Mouse (Mus musculus) forebrain, embryonic 11.5 days (tissue): ENCODE data around the gene Syne3. TPM values are rescaled to one million over a fixed set of nuclear protein-coding genes. Genes with fewer than 3 reads are reported as not detected.
A peak's percentile ranks its signal among the peaks of the same experiment; 100 is the strongest.

Experiments used
- ATAC-seq: fragments of 200-750 bp; cut with Nextera tagmentation; replicated peaks from 2 replicates; pipeline ENCODE4 v1.8.0; 2017; ENCODE audit warnings: moderate TSS enrichment; ENCODE audit not compliant: low FRiP score
- DNase-seq: peaks from one replicate; pipeline ENCODE4 v3.0.0-alpha.2; 2017; ENCODE audit warnings: low spot score
- H3K27ac ChIP-seq: fragments of 300-500 bp; sonication (generic); 2 replicates; pipeline ENCODE4 v1.5.1; 2014; ENCODE audit warnings: low read depth, low read length
- H3K27me3 ChIP-seq: fragments of 300-500 bp; sonication (generic); 2 replicates; pipeline ENCODE4 v1.6.1; 2014; ENCODE audit warnings: mild to moderate bottlenecking, low read length, mixed read lengths; ENCODE audit not compliant: control insufficient read depth, insufficient read depth
- H3K36me3 ChIP-seq: fragments of 300-500 bp; sonication (generic); 2 replicates; pipeline ENCODE4 v1.6.1; 2014; ENCODE audit warnings: mild to moderate bottlenecking, low read length, moderate library complexity, mixed read lengths; ENCODE audit not compliant: control insufficient read depth, insufficient read depth
- H3K4me1 ChIP-seq: fragments of 300-500 bp; sonication (generic); replicated peaks from 2 replicates; pipeline ENCODE4 v1.6.1; 2014; ENCODE audit warnings: low read length, mixed read lengths; ENCODE audit not compliant: control insufficient read depth, insufficient read depth
- H3K4me2 ChIP-seq: fragments of 300-500 bp; sonication (generic); 2 replicates; pipeline ENCODE4 v1.6.1; 2014; ENCODE audit warnings: low read depth, mild to moderate bottlenecking, low read length, moderate library complexity, mixed read lengths; ENCODE audit not compliant: severe bottlenecking
- H3K4me3 ChIP-seq: fragments of 300-500 bp; sonication (generic); 2 replicates; pipeline ENCODE4 v1.5.1; 2014; ENCODE audit warnings: low read depth, low read length
- H3K9ac ChIP-seq: fragments of 300-500 bp; sonication (generic); 2 replicates; pipeline ENCODE4 v1.6.1; 2014; ENCODE audit warnings: low read length
- H3K9me3 ChIP-seq: fragments of 300-500 bp; sonication (generic); 2 replicates; pipeline ENCODE4 v1.6.1; 2016; ENCODE audit warnings: low read length, mixed read lengths; ENCODE audit not compliant: control insufficient read depth
- WGBS: fragments of 180-500 bp; shearing (Covaris S2); extraction: QIAGEN DNeasy Blood & Tissue Kit; methylation state at CpG from one replicate; pipeline ENCODE4 v1.1.7; 2014; 5-methylcytosine and 5-hydroxymethylcytosine counted together
- polyA plus RNA-seq: library from polyadenylated mRNA; unstranded; fragments of >200 nt; fragmentation: Nextera tagmentation; extraction: Ambion mirVana; gene quantifications from 2 replicates; pipeline ENCODE4 v1.2.1, GENCODE M21; 2014

Syne3 gene
- polyA plus RNA-seq, 1 experiment from 2014 or later: 0.20 TPM

DNA sequence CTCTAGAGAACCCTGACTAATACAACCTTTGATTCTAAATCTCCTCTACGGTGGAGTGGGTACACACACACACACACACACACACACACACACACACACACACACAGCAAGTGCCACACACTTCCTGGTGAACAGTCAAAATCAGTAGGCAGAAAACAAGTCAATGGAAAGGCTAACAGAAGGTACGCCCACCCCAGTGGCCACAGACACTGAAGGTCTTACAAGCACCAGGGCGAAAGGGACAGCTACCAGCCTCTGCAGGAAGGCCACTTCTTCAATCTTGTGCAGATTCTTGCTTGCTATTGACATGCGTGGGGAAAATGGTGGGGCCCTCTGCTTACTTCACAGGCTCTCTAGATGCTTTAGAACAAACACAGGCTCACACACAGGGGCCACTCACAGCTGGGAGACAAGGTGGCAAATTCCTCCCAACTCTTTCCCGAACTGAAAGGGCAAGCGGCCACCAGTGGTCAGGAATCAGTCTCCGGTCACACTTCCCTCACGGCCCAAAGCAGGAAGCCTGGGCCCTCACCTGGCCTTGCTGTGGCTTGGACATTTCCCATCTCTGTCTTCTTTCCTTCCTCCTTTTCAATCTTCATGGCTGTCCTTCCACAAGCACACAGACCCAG lies 11.9 kb upstream of the Syne3 start:
- Histone ChIP-seq H3K27ac (no peak overlapping the region), H3K27me3 (no peaks in the 10 kb centered on the region), H3K9ac (no peak overlapping the region), H3K9me3 (no peaks in the 10 kb centered on the region; the same call in 1 of the 2 replicates), H3K36me3 (no peaks in the 10 kb centered on the region), H3K4me1 (no peaks in the 10 kb centered on the region), H3K4me3 (no peak overlapping the region), H3K4me2 (no peak overlapping the region)
- ATAC-seq: no peak
- WGBS: 84% methylated on average over 8 of the region's 8 CpGs
- DNase-seq: no peak

DNA sequence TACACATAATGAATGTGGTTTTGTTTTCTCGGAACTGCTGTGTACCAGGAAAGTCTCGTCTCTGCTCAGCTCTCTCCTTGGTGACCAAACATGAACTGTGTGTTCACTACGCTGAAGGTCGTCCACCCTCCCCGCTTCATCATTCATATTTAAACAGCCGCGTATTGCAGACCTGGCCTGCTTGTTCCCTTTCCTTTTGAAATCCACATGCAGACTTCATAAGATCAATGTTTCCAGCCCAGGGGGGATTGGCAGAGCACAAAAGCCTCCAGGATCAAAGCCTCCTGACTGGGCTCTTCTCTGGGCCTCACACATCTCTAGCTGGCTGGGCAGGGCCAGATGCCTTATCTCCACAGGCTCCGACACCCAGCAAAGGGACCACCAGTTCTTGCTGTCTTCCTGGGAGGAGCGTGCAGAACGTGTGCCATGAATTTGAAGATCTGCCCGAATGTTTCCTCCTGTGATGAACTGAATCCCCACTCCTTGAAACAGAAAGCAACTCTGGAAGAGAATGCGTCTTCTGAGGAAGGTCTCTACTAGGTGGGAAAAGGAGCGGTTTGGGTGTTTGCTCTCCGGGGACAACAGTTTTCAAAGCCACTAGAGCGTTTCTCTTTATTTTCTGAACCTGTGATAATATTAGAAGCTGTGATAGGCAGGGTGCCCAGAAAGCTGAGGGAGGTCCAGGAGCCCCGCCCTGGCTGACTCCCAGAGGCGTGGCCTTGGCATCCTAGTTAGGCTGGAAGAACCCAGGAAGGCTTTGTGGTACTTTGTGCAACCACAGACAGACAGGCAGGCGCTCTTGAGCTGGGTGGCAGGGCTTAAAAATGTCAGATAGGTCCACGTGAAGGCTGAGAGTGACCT lies 10.0 kb upstream of the Syne3 start:
- Histone ChIP-seq H3K4me3 (no peak overlapping the region), H3K4me2 (no peak overlapping the region), H3K36me3 (no peaks in the 10 kb centered on the region), H3K27ac (no peak overlapping the region), H3K9ac (no peak overlapping the region), H3K9me3 (no peaks in the 10 kb centered on the region; the same call in 1 of the 2 replicates), H3K4me1 (peaks cover 3% of the 10 kb centered on the region; the same call in 1 of the 2 replicates), H3K27me3 (no peaks in the 10 kb centered on the region)
- DNase-seq (no peak), ATAC-seq (no peak)
- WGBS: 68% methylated on average over 19 of the region's 19 CpGs

DNA sequence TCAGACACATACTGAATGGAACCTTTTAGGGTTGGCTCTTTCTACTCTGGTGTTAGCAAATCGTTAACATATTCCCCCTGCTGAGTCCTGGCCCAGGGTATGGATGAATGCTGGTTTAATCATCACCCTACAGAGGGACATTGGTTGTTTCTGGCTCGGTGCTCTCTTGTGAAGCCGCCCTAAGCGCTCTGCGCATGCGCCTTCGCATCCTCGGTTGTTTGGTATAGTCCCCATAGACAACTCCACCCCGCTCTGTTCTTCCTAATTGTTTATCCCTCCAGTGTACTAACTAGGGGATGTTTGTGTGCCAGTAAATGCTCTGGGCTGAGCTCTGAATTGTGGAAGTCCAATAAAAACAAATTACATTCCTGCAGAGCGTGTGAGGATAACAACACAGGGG lies 7.0 kb upstream of the Syne3 start:
- Histone ChIP-seq H3K4me3 (no peak overlapping the region), H3K9ac (no peak overlapping the region), H3K27me3 (no peaks in the 10 kb centered on the region), H3K4me2 (no peak overlapping the region), H3K36me3 (no peaks in the 10 kb centered on the region), H3K4me1 (peaks cover 3% of the 10 kb centered on the region; the same call in 1 of the 2 replicates), H3K27ac (no peak overlapping the region), H3K9me3 (no peaks in the 10 kb centered on the region; the same call in 1 of the 2 replicates)
- DNase-seq (no peak), ATAC-seq (no peak)
- 78% methylated on average over 10 of the region's 10 CpGs for WGBS

DNA sequence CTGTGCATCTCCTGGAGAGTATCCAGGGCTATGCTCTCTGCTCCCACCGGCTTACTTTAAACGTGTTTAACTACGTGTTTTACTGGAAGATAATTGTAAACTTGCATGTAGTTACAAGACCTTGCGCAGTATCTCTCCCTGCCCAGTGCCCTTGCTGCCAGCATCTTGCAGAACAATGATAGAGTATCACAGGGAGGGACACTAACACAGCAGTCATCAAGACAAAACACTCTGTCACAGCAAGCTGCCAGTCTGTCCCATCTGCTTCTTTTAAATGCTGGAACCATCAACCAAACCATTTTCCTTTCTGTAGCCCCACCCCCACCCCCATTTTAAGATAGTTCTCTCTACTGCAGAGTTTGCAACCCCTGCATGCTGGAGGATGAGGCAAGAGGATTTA lies 6.6 kb upstream of the Syne3 start:
- no peaks in the 10 kb centered on the region for H3K36me3 ChIP-seq
- peaks cover 3% of the 10 kb centered on the region; the same call in 1 of the 2 replicates for H3K4me1 ChIP-seq
- H3K9ac ChIP-seq: no peak overlapping the region
- WGBS: 76% methylated on average over 4 of the region's 4 CpGs
- H3K9me3 ChIP-seq: no peaks in the 10 kb centered on the region; the same call in 1 of the 2 replicates
- H3K27me3 ChIP-seq: no peaks in the 10 kb centered on the region
- DNase-seq (no peak), ATAC-seq (no peak)
- H3K27ac ChIP-seq: no peak overlapping the region
- H3K4me3 ChIP-seq: no peak overlapping the region
- no peak overlapping the region for H3K4me2 ChIP-seq

DNA sequence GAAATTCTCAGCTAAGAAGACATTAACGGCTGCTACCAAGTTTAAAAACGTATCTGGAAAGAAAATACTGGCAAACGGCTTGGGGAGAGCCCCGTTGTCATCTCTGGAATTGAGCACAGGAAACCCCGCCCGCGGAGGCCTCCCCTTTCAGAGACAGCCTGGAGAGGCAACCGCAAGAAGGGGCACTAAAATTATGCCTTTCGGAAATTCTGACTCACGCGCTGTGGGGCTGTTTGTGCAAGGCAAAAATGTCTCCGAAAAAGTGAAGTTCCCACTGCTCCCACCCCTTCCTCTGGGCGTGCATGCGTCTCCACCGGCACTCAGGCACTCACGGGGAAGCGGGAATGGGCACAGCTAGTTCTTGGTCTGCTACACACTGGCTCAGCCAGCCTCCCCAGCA lies 3.5 kb upstream of the Syne3 start:
- no peak overlapping the region for H3K9ac ChIP-seq
- no peak overlapping the region for H3K4me2 ChIP-seq
- no peak overlapping the region for H3K4me3 ChIP-seq
- no peak overlapping the region for H3K27ac ChIP-seq
- H3K27me3 ChIP-seq: peaks cover 17% of the 10 kb centered on the region
- H3K4me1 ChIP-seq: peaks cover 11% of the 10 kb centered on the region; the same call in 1 of the 2 replicates
- H3K36me3 ChIP-seq: no peaks in the 10 kb centered on the region
- no peaks in the 10 kb centered on the region; the same call in 1 of the 2 replicates for H3K9me3 ChIP-seq
- DNase-seq (no peak), ATAC-seq (no peak)
- 61% methylated on average over 17 of the region's 17 CpGs for WGBS

DNA sequence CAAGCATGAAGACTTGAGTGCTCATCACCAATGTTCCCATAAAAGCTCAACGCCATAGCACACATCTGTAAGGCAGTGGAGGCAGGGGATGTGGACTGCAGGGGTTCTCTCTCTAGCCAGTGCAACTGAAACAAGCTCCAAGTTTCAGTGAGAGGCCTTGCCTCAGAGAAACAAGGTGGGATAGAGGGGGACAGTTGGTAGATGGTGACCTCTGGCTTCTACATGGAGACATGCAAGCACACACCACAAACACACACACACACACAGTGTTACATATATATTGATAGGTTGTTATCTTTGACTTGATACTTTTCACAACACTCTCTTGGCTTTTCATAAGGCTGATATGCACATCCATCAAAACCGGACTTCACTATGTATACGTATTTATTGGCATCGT lies 2.7 kb upstream of the Syne3 start:
- 92% methylated on average over 4 of the region's 4 CpGs for WGBS
- no peak overlapping the region for H3K4me2 ChIP-seq
- no peaks in the 10 kb centered on the region for H3K36me3 ChIP-seq
- no peak for ATAC-seq
- H3K9me3 ChIP-seq: no peaks in the 10 kb centered on the region; the same call in 1 of the 2 replicates
- no peak overlapping the region for H3K9ac ChIP-seq
- H3K4me3 ChIP-seq: no peak overlapping the region
- no peak overlapping the region for H3K27ac ChIP-seq
- peaks cover 17% of the 10 kb centered on the region for H3K27me3 ChIP-seq
- H3K4me1 ChIP-seq: peaks cover 11% of the 10 kb centered on the region; the same call in 1 of the 2 replicates
- no peak for DNase-seq

DNA sequence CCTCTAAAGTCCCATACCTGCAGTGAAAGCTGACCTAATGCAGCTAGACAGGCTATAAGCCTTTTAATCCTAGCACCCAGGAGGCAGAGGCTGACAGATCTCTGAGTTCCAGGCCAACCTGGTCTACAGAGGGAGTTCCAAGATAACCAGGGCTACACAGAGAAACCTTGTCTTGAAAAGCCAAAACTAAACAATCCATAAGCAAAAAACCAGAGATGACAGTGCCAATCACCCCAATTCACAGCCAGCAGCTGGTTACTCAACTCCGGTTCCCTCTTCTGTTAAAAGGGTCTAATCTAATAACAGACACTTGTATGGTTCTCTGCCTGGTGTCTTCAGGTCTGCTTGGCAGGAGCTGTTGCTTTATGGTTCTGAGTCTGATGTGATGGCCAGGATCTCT lies 2.0 kb upstream of the Syne3 start:
- DNase-seq: no peak
- peaks cover 11% of the 10 kb centered on the region; the same call in 1 of the 2 replicates for H3K4me1 ChIP-seq
- ATAC-seq: no peak
- no peak overlapping the region for H3K4me3 ChIP-seq
- WGBS: 89% methylated on average over 1 of the region's 1 CpGs
- H3K36me3 ChIP-seq: no peaks in the 10 kb centered on the region
- H3K27ac ChIP-seq: no peak overlapping the region
- no peak overlapping the region for H3K4me2 ChIP-seq
- H3K9me3 ChIP-seq: no peaks in the 10 kb centered on the region; the same call in 1 of the 2 replicates
- peaks cover 17% of the 10 kb centered on the region for H3K27me3 ChIP-seq
- H3K9ac ChIP-seq: no peak overlapping the region

DNA sequence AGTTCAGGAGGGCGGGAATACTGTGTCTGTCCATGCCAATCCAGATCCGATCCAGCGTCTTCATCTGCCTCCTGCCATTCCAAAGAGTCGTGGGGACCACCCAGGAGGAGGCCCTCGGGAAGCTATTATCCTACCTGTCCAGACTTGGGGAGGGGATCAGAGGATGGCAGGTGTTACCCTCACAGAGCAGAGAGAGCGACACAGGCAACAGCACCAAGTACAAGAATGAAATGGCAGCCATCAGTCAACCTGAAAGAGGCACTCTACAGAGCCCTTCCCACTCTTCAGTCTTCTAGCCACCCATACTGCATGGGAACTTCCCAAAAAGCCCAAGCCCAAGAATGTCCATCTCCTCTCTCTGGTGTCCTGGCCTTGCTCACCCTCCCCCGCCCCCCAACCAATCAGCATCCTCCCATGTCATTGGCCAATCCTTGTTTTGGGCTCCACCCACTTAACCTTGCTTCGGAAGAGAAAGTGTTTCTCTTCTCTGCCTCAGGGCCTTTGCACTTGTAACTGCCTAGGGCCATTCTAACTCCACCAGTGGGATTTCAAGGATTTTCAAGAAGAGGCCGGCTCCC lies 693 bp upstream of the Syne3 start:
- DNase-seq (no peak), ATAC-seq (peak; percentile 6; the same call in 1 of the 2 replicates)
- Histone ChIP-seq H3K27ac (no peak overlapping the region), H3K4me3 (peak overlapping the region; percentile 51), H3K27me3 (peaks cover 17% of the 10 kb centered on the region), H3K9ac (peak overlapping the region; percentile 45; the same call in 1 of the 2 replicates), H3K9me3 (no peaks in the 10 kb centered on the region; the same call in 1 of the 2 replicates), H3K4me2 (peak overlapping the region; percentile 98), H3K4me1 (peaks cover 8% of the 10 kb centered on the region; the same call in 1 of the 2 replicates), H3K36me3 (no peaks in the 10 kb centered on the region)
- WGBS: 18% methylated on average over 9 of the region's 9 CpGs
